Mouse (Mus musculus): ENCODE measurements around the gene Lhx1. TPM values are rescaled to one million over a fixed set of nuclear protein-coding genes. Genes with fewer than 3 reads are reported as not detected.
A peak's percentile ranks its signal among the peaks of the same experiment; 100 is the strongest.

Lhx1 gene
- polyA plus RNA-seq, 1 experiment from 2014 or later = 46.3 TPM

DNA sequence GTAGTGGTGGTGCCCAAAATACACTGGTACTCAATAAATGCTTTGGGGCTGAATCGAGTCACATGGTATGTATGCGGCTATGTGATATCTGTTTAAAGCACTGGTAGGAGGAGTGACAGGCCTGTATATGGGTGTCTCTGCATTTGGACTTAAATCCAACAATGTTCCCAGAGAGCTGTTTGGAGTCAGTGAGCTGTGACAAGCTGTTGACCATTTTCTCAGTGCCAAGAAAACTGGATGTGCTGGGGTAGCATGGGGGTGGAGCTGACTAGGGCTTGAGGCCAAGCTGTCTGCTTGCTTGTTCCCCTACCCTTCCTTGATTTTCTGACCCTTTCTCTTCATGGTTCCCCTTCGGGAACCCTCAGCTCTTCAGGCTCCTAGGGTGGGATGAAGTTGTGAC is 39.9 kb upstream of the Lhx1 start:
- ATAC-seq (ENCODE audit: insufficient read depth, low FRiP score, low TSS enrichment) = no peak
- no peak overlapping the region for H3K4me3 ChIP-seq (ENCODE audit: low read depth, low read length)
- H3K27ac ChIP-seq (ENCODE audit: low read depth, low read length) = no peak overlapping the region
- no peak overlapping the region for H3K9ac ChIP-seq (ENCODE audit: low read length)
- H3K9me3 ChIP-seq (ENCODE audit: control insufficient read depth, low read length) = no peaks in the 10 kb centered on the region
- peaks cover 22% of the 10 kb centered on the region for H3K4me1 ChIP-seq (ENCODE audit: control insufficient read depth, insufficient read depth, low read length)
- no peak for DNase-seq (ENCODE audit: low spot score)
- H3K36me3 ChIP-seq (ENCODE audit: control insufficient read depth, insufficient read depth, low read length) = no peaks in the 10 kb centered on the region
- WGBS = 94% methylated on average over 3 of the region's 3 CpGs
- H3K4me2 ChIP-seq (ENCODE audit: low read depth) = no peak overlapping the region
- H3K27me3 ChIP-seq (ENCODE audit: control insufficient read depth, insufficient read depth, low read length) = no peaks in the 10 kb centered on the region

DNA sequence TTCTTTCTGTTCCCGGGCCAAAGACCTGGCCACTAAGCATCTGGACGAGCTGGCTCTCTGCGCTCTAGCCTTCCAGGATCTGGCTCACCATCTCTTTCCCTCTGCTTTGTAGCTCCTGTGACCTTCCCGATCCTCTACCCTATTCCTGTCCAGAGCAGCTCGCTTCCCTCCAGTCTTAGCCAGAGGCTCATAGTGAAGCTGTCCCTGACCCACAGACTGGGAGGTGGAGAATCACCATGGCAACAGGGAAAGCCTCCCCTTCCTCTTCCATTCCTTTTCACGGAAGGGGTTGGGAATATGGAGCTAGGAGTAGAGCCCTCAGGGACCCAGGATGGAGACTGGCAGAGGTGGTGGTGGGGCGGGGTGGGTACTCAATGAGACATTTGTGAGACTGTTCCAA is 38.0 kb upstream of the Lhx1 start:
- Histone ChIP-seq H3K27me3 (ENCODE audit: control insufficient read depth, insufficient read depth, low read length) (no peaks in the 10 kb centered on the region), H3K27ac (ENCODE audit: low read depth, low read length) (no peak overlapping the region), H3K36me3 (ENCODE audit: control insufficient read depth, insufficient read depth, low read length) (no peaks in the 10 kb centered on the region), H3K4me2 (ENCODE audit: low read depth) (no peak overlapping the region), H3K4me1 (ENCODE audit: control insufficient read depth, insufficient read depth, low read length) (peaks cover 15% of the 10 kb centered on the region), H3K9me3 (ENCODE audit: control insufficient read depth, low read length) (no peaks in the 10 kb centered on the region), H3K4me3 (ENCODE audit: low read depth, low read length) (no peak overlapping the region), H3K9ac (ENCODE audit: low read length) (0 out of 2 replicates have a peak overlapping the region, but pooled peaks have one; percentile 19)
- DNase-seq (ENCODE audit: low spot score) = peak; percentile 27
- WGBS = 38% methylated on average over 7 of the region's 7 CpGs
- no peak for ATAC-seq (ENCODE audit: insufficient read depth, low FRiP score, low TSS enrichment)

DNA sequence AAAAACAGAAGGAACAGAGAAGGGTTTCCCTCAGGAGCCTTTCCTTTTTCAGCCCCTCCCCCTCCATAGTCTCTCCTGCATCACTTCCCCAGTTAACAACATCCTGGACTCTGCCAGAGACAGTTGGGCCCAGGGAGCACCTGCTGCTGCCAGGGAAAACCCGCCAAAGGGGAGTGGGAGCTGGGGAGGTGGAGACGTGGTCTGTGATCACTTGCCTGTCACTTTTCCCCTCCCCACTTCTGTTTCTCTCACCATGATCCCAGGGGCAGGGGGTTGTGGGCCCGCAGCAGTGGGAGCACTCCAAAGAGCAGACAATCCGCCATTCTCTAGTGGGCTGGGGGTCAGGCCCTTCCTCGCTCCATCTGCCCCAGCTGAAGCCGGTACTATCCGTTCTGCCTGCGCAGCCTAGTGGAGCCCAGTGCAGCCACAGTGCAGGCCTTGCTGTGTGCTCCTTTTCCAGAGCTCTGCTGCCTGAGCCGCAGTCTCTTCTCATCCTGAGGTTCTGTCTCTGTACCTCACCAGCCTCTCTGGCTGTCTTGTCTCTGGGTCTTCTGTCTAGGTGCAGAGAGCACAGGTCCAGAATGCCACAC is 37.5 kb upstream of the Lhx1 start:
- no peaks in the 10 kb centered on the region for H3K27me3 ChIP-seq (ENCODE audit: control insufficient read depth, insufficient read depth, low read length)
- ATAC-seq (ENCODE audit: insufficient read depth, low FRiP score, low TSS enrichment) = no peak
- 16% methylated on average over 9 of the region's 9 CpGs for WGBS
- no peaks in the 10 kb centered on the region for H3K9me3 ChIP-seq (ENCODE audit: control insufficient read depth, low read length)
- peak overlapping the region; percentile 19; the same call in 1 of the 2 replicates for H3K9ac ChIP-seq (ENCODE audit: low read length)
- peaks cover 11% of the 10 kb centered on the region for H3K4me1 ChIP-seq (ENCODE audit: control insufficient read depth, insufficient read depth, low read length)
- no peak overlapping the region for H3K4me3 ChIP-seq (ENCODE audit: low read depth, low read length)
- DNase-seq (ENCODE audit: low spot score) = peak; percentile 38
- H3K27ac ChIP-seq (ENCODE audit: low read depth, low read length) = no peak overlapping the region
- H3K36me3 ChIP-seq (ENCODE audit: control insufficient read depth, insufficient read depth, low read length) = no peaks in the 10 kb centered on the region
- H3K4me2 ChIP-seq (ENCODE audit: low read depth) = no peak overlapping the region

DNA sequence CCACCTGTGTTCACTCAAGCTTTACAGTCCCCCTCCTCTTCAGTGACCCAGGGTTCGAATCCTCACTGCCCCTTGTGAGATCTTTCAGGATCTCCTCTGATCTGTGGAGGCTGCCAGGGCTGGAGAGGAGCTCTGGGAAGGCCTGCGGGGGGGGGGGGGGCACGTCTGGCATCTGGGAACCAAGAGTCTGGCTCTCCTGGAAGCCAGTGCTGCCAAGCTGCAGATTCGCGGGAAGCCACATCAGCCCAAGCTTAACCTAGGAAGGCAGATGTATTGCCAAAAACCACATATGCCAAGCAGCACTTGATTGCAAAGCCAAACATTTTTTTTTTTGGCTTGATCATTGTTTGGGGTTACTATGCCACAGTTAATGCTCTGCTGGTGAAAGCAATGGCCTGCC is 36.2 kb upstream of the Lhx1 start:
- H3K27ac ChIP-seq (ENCODE audit: low read depth, low read length) = no peak overlapping the region
- no peaks in the 10 kb centered on the region for H3K27me3 ChIP-seq (ENCODE audit: control insufficient read depth, insufficient read depth, low read length)
- H3K4me1 ChIP-seq (ENCODE audit: control insufficient read depth, insufficient read depth, low read length) = peaks cover 9% of the 10 kb centered on the region
- no peak overlapping the region for H3K4me2 ChIP-seq (ENCODE audit: low read depth)
- no peak overlapping the region for H3K9ac ChIP-seq (ENCODE audit: low read length)
- ATAC-seq (ENCODE audit: insufficient read depth, low FRiP score, low TSS enrichment) (no peak), DNase-seq (ENCODE audit: low spot score) (no peak)
- no peaks in the 10 kb centered on the region for H3K36me3 ChIP-seq (ENCODE audit: control insufficient read depth, insufficient read depth, low read length)
- no peaks in the 10 kb centered on the region for H3K9me3 ChIP-seq (ENCODE audit: control insufficient read depth, low read length)
- WGBS = 70% methylated on average over 5 of the region's 5 CpGs
- no peak overlapping the region for H3K4me3 ChIP-seq (ENCODE audit: low read depth, low read length)

DNA sequence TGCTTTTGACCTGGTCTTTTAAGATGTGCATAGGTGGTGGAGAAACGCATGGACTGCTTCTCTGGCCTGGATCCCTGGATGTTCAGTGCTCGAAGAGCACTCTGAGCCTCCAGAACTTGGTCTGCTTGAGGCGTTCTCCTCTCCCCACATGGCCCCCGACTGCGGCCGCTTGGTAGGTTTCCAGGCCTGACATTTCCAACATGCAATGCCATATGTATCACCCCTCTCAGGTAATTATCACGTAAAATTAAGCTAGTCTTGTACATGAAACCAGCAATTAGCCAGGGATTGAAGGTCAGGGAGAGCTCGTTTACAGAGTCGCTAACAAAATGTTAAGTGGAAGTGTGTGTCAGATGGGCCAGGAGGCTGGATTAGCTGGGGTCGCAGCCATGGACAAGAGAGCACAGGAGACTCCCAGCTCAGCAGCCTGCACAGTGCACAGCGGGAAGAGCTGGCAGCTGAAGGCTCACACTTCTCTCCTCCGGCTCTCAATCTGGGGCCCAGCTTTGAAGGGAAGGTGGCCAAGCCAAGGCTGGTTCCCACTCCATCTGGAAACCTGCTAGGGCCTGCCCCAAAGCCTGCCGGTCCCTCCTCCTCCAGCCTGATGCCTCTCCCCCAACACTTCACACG is 28.6 kb upstream of the Lhx1 start:
- no peak overlapping the region for H3K9ac ChIP-seq (ENCODE audit: low read length)
- no peak overlapping the region for H3K4me2 ChIP-seq (ENCODE audit: low read depth)
- no peaks in the 10 kb centered on the region for H3K4me1 ChIP-seq (ENCODE audit: control insufficient read depth, insufficient read depth, low read length)
- DNase-seq (ENCODE audit: low spot score) (no peak), ATAC-seq (ENCODE audit: insufficient read depth, low FRiP score, low TSS enrichment) (no peak)
- H3K4me3 ChIP-seq (ENCODE audit: low read depth, low read length) = no peak overlapping the region
- WGBS = 88% methylated on average over 14 of the region's 14 CpGs
- no peak overlapping the region for H3K27ac ChIP-seq (ENCODE audit: low read depth, low read length)
- H3K9me3 ChIP-seq (ENCODE audit: control insufficient read depth, low read length) = no peaks in the 10 kb centered on the region
- H3K36me3 ChIP-seq (ENCODE audit: control insufficient read depth, insufficient read depth, low read length) = no peaks in the 10 kb centered on the region
- no peaks in the 10 kb centered on the region for H3K27me3 ChIP-seq (ENCODE audit: control insufficient read depth, insufficient read depth, low read length)

DNA sequence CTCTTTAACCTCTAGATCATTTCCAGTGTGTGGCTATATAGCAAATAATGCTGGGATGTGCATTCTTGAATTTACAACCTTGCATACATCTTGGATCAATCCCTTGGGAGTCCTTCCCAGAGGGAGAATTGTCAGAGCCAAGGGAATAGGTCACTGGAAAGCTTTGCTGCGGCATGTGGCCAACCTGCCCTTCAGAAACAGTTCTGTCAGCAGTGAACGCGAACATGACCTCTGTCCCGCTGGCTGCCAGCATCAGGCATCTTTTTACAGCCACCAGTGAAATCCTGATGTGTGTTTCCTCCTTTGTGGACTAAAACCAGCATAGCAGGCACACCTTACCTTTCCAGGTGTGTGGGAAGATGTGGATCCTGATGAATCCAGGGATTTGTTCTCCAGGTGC is 26.0 kb upstream of the Lhx1 start:
- Histone ChIP-seq H3K4me1 (ENCODE audit: control insufficient read depth, insufficient read depth, low read length) (no peaks in the 10 kb centered on the region), H3K4me3 (ENCODE audit: low read depth, low read length) (no peak overlapping the region), H3K36me3 (ENCODE audit: control insufficient read depth, insufficient read depth, low read length) (no peaks in the 10 kb centered on the region), H3K27me3 (ENCODE audit: control insufficient read depth, insufficient read depth, low read length) (no peaks in the 10 kb centered on the region), H3K27ac (ENCODE audit: low read depth, low read length) (no peak overlapping the region), H3K9me3 (ENCODE audit: control insufficient read depth, low read length) (no peaks in the 10 kb centered on the region), H3K9ac (ENCODE audit: low read length) (no peak overlapping the region), H3K4me2 (ENCODE audit: low read depth) (no peak overlapping the region)
- DNase-seq (ENCODE audit: low spot score) = no peak
- 84% methylated on average over 4 of the region's 4 CpGs for WGBS
- no peak for ATAC-seq (ENCODE audit: insufficient read depth, low FRiP score, low TSS enrichment)

DNA sequence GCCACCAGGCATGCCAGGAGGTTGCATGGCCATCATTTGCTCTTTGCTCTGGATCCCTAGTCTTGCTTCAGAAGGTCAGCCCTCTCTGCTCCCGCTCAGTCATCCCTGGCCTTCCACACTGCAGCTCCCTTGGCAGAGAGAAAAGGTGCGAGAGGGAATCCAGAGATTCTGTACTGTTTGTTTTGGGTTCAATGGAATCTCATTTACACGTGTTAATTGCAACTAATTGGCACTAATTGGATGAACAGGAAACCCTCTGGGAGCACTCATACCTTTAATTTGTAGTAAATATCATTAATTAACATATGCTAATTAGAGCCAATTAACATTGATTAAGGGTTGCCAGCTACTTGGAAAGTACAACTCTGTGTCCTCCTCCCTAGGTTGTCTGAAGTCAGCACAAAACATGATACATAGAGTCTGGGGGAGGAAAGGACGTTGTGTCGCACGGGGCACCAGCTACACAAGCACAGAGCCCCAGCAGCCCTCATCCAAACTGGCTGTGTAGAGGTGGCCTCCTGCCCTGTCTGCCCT is 24.0 kb upstream of the Lhx1 start:
- DNase-seq (ENCODE audit: low spot score) = no peak
- ATAC-seq (ENCODE audit: insufficient read depth, low FRiP score, low TSS enrichment) = no peak
- no peak overlapping the region for H3K9ac ChIP-seq (ENCODE audit: low read length)
- H3K9me3 ChIP-seq (ENCODE audit: control insufficient read depth, low read length) = no peaks in the 10 kb centered on the region
- no peaks in the 10 kb centered on the region for H3K27me3 ChIP-seq (ENCODE audit: control insufficient read depth, insufficient read depth, low read length)
- 50% methylated on average over 6 of the region's 6 CpGs for WGBS
- H3K36me3 ChIP-seq (ENCODE audit: control insufficient read depth, insufficient read depth, low read length) = no peaks in the 10 kb centered on the region
- no peaks in the 10 kb centered on the region for H3K4me1 ChIP-seq (ENCODE audit: control insufficient read depth, insufficient read depth, low read length)
- H3K4me2 ChIP-seq (ENCODE audit: low read depth) = no peak overlapping the region
- H3K4me3 ChIP-seq (ENCODE audit: low read depth, low read length) = no peak overlapping the region
- no peak overlapping the region for H3K27ac ChIP-seq (ENCODE audit: low read depth, low read length)

DNA sequence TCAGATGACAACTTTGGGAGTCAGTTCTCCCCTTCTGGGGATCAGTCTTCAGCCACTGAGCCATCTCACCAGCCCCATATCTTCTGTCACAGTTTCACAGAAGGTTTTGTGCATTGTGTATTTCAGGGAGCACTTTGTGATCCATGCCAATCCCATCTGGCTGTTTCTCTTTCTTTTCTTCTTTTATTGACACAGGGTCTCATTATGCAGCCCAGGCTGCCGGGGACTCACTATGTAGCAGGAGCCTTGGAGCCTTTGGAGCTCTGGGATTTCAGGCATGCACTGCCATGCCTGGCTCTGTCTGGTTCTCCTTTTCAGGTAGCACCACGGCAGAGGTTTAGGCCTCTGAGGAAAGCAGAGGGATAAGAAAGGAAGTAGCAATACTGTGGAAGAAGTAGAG is 23.0 kb upstream of the Lhx1 start:
- 41% methylated on average over 2 of the region's 2 CpGs for WGBS
- ATAC-seq (ENCODE audit: insufficient read depth, low FRiP score, low TSS enrichment) = no peak

DNA sequence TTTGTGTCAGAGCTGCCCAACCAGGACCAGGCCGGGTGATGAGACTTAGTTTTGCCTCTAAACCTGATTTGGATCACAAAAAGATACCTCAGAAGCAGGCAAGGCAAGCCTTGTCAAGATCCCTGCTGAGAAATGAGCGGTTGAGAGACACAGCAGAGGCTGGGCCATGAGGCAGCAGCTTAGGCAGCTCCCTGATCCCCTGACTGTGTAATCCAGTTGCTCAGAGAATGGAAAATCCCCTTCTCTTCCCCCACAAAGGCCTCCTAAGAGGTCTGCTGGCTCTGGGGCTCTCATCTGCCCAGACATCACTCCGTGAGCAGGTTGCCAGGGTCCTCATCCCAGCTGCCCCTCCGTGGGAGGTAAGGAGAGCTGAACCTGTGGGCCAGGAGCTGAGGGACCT is 14.6 kb upstream of the Lhx1 start:
- Histone ChIP-seq H3K27me3 (ENCODE audit: control insufficient read depth, insufficient read depth, low read length) (no peaks in the 10 kb centered on the region), H3K4me1 (ENCODE audit: control insufficient read depth, insufficient read depth, low read length) (peaks cover 11% of the 10 kb centered on the region), H3K9ac (ENCODE audit: low read length) (no peak overlapping the region; the same call in 1 of the 2 replicates), H3K9me3 (ENCODE audit: control insufficient read depth, low read length) (no peaks in the 10 kb centered on the region), H3K4me3 (ENCODE audit: low read depth, low read length) (no peak overlapping the region), H3K27ac (ENCODE audit: low read depth, low read length) (peak overlapping the region; percentile 58; the same call in 1 of the 2 replicates), H3K36me3 (ENCODE audit: control insufficient read depth, insufficient read depth, low read length) (no peaks in the 10 kb centered on the region), H3K4me2 (ENCODE audit: low read depth) (no peak overlapping the region)
- no peak for ATAC-seq (ENCODE audit: insufficient read depth, low FRiP score, low TSS enrichment)
- DNase-seq (ENCODE audit: low spot score) = no peak
- WGBS = 5% methylated on average over 4 of the region's 4 CpGs

More for the DNA sequence above, 23.0 kb upstream of the Lhx1 start:
- Histone ChIP-seq H3K36me3 (ENCODE audit: control insufficient read depth, insufficient read depth, low read length) (no peaks in the 10 kb centered on the region), H3K27ac (ENCODE audit: low read depth, low read length) (no peak overlapping the region), H3K27me3 (ENCODE audit: control insufficient read depth, insufficient read depth, low read length) (no peaks in the 10 kb centered on the region), H3K4me2 (ENCODE audit: low read depth) (no peak overlapping the region), H3K9ac (ENCODE audit: low read length) (no peak overlapping the region), H3K4me3 (ENCODE audit: low read depth, low read length) (no peak overlapping the region), H3K4me1 (ENCODE audit: control insufficient read depth, insufficient read depth, low read length) (no peaks in the 10 kb centered on the region), H3K9me3 (ENCODE audit: control insufficient read depth, low read length) (no peaks in the 10 kb centered on the region)
- DNase-seq (ENCODE audit: low spot score) = no peak

Measured in neural tube, embryonic 11.5 days (tissue).